Mouse (Mus musculus) erythroblast, embryonic 14.5 days (primary cell): ENCODE data around the gene Cd6.

Experiments
- GATA1 ChIP-seq: IDR thresholded peaks from 2 replicates; pipeline ENCODE4 v1.6.1; 2012; ENCODE audit warnings: low read length, inconsistent platforms, mixed read lengths
- TAL1 ChIP-seq: IDR thresholded peaks from 3 replicates; pipeline ENCODE4 v1.6.1; 2012; ENCODE audit warnings: low read length, inconsistent platforms, mixed read lengths

GRCm38 (mm10) chr19:10759983-10760831 is 69.7 kb downstream of the Cd6 start:
- TF ChIP-seq TAL1 (no peak), GATA1 (no peak)
